Mouse (Mus musculus) liver, adult (tissue): ENCODE data around the gene Vps16.

ENCODE experiments used
- GATA4 ChIP-seq: IDR thresholded peaks from 2 replicates; pipeline ENCODE4 v1.6.1; 2014; ENCODE audit warnings: mild to moderate bottlenecking, low read length; ENCODE audit not compliant: insufficient replicate concordance

Gene Vps16

GRCm38 (mm10) chr2:130408194-130408593, 15.9 kb upstream of the Vps16 start:
- no peak for TF ChIP-seq GATA4

GRCm38 (mm10) chr2:130411558-130412495, 12.3 kb upstream of the Vps16 start:
- no peak for TF ChIP-seq GATA4

GRCm38 (mm10) chr2:130412775-130413174, 11.4 kb upstream of the Vps16 start:
- no peak for TF ChIP-seq GATA4

GRCm38 (mm10) chr2:130414094-130414856, 9.9 kb upstream of the Vps16 start:
- TF ChIP-seq GATA4: no peak

GRCm38 (mm10) chr2:130421781-130422620, 2.1 kb upstream of the Vps16 start:
- no peak for TF ChIP-seq GATA4

GRCm38 (mm10) chr2:130423397-130424125, 578 bp upstream of the Vps16 start:
- no peak for TF ChIP-seq GATA4

- TF ChIP-seq GATA4: no peak
Measured at GRCm38 (mm10) chr2:130425112-130425511, 973 bp downstream of the Vps16 start.

GRCm38 (mm10) chr2:130429851-130430250, 5.7 kb downstream of the Vps16 start:
- TF ChIP-seq GATA4: no peak

- TF ChIP-seq GATA4: no peak
Measured at GRCm38 (mm10) chr2:130430484-130430883, 6.3 kb downstream of the Vps16 start.

GRCm38 (mm10) chr2:130432157-130432556, 8.0 kb downstream of the Vps16 start:
- no peak for TF ChIP-seq GATA4

GRCm38 (mm10) chr2:130433152-130433551, 9.0 kb downstream of the Vps16 start:
- no peak for TF ChIP-seq GATA4

GRCm38 (mm10) chr2:130436769-130437168, 12.6 kb downstream of the Vps16 start:
- no peak for TF ChIP-seq GATA4

- TF ChIP-seq GATA4: no peak
Measured at GRCm38 (mm10) chr2:130438861-130439260, 14.7 kb downstream of the Vps16 start.

- no peak for TF ChIP-seq GATA4
Measured at GRCm38 (mm10) chr2:130439840-130440480, 15.8 kb downstream of the Vps16 start.
